ENCODE assay signal across 29 mouse cellular contexts in the genomic region with DNA sequence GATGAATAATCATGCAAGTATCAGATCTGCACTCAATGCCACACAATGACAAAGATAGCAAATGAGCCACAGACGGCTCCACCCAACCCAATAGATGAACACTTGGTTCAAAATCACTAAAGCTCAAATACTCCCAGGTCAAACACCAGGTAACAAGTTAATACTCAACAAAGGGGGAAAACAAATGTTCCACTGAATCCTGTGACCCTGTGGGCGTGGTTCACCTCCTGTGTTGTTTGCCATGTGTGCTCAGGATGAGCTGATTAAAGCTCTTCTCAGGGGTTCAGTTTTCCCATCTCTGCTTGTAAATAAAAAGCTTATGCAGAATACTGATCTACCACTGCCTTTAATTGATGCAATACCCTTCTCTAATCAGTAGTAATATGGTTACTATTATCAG. TPM values are rescaled to one million over a fixed set of nuclear protein-coding genes. Genes with fewer than 3 reads are reported as not detected.
"Had no signal": no experiment of that assay in that cellular context is flagged by ENCODE, and none has a peak within 500 bp of the region (broad histone marks: within the 10 kb centered on the region; RNA-seq: fewer than 3 reads in every experiment).

No protein-coding gene starts in this region.

- ATAC-seq: hindbrain, embryonic 16.5 days; inflammation-experienced regulatory T-cells, adult 6 months; intestine, embryonic 15.5 days; intestine, postnatal 0 days had no signal

- H3K9ac ChIP-seq: heart, embryonic 12.5 days; hindbrain, embryonic 12.5 days; hindbrain, embryonic 14.5 days; intestine, embryonic 15.5 days; limb, embryonic 12.5 days had no signal

- DNase-seq: gastrocnemius, postnatal 10 days; gastrocnemius, postnatal 25 days; heart, adult 18-20 months; heart, postnatal 10 days; heart, postnatal 4 days; kidney, adult 18-20 months; kidney, adult 8-10 months; kidney, postnatal 10 days; kidney, postnatal 25 days; kidney, postnatal 4 days had no signal

- H3K9me3 ChIP-seq: heart, embryonic 10.5 days; heart, embryonic 12.5 days; hindbrain, embryonic 10.5 days; hindbrain, embryonic 12.5 days; intestine, embryonic 15.5 days; limb, embryonic 10.5 days; limb, embryonic 12.5 days had no signal

- H3K4me3 ChIP-seq: heart, embryonic 10.5 days; heart, embryonic 12.5 days; hindbrain, embryonic 10.5 days; hindbrain, embryonic 12.5 days; intestine, embryonic 15.5 days; layer of hippocampus, adult 2 months; left cerebral cortex, adult 2 months; limb, embryonic 10.5 days; limb, embryonic 12.5 days had no signal

- H3K27me3 ChIP-seq: heart, embryonic 12.5 days; hindbrain, embryonic 12.5 days; intestine, embryonic 15.5 days; limb, embryonic 12.5 days had no signal

- H3K4me1 ChIP-seq: heart, embryonic 10.5 days; heart, embryonic 12.5 days; hindbrain, embryonic 10.5 days; hindbrain, embryonic 12.5 days; intestine, embryonic 15.5 days; limb, embryonic 10.5 days; limb, embryonic 12.5 days had no signal

- H3K27ac ChIP-seq: heart, embryonic 10.5 days; hindbrain, embryonic 10.5 days; hindbrain, embryonic 12.5 days; hindbrain, embryonic 14.5 days; intestine, embryonic 15.5 days; layer of hippocampus, adult 2 months; left cerebral cortex, adult 2 months; limb, embryonic 10.5 days; limb, embryonic 12.5 days had no signal

- H3K4me2 ChIP-seq: heart, embryonic 12.5 days; hindbrain, embryonic 12.5 days; hindbrain, embryonic 14.5 days; intestine, embryonic 15.5 days; limb, embryonic 12.5 days had no signal

- H3K36me3 ChIP-seq: heart, embryonic 10.5 days; heart, embryonic 12.5 days; hindbrain, embryonic 10.5 days; hindbrain, embryonic 12.5 days; intestine, embryonic 15.5 days; limb, embryonic 10.5 days; limb, embryonic 12.5 days had no signal

RNA-seq across cellular contexts. Expression of gene Il1rn, which starts 14.5 kb away (rescaled TPM):
- total RNA-seq: gastrocnemius, adult 18-20 months; gastrocnemius, postnatal 25 days; heart, postnatal 25 days; layer of hippocampus, adult 2 months; layer of hippocampus, postnatal 10 days; layer of hippocampus, postnatal 25 days; left cerebral cortex, adult 2 months; left cerebral cortex, postnatal 14 days; left cerebral cortex, postnatal 36 days had no signal
- polyA plus RNA-seq: heart, embryonic 10.5 days; hindbrain, embryonic 12.5 days; hindbrain, embryonic 14.5 days had no signal
